Mouse (Mus musculus) bone marrow macrophage, adult 2 months (primary cell): ENCODE results near the gene Ptprf. TPM values are rescaled to one million over a fixed set of nuclear protein-coding genes. Genes with fewer than 3 reads are reported as not detected.

Experiments
- H3K27ac ChIP-seq: 2 replicates; pipeline ENCODE4 v1.5.1; 2012; ENCODE audit warnings: low read depth, low read length; ENCODE audit not compliant: insufficient read depth
- H3K4me1 ChIP-seq: 2 replicates; pipeline ENCODE4 v1.6.1; 2012; ENCODE audit warnings: low read length; ENCODE audit not compliant: control insufficient read depth, insufficient read depth
- H3K4me3 ChIP-seq: 2 replicates; pipeline ENCODE4 v1.5.1; 2012; ENCODE audit warnings: mild to moderate bottlenecking, low read length, moderate library complexity; ENCODE audit not compliant: insufficient read depth
- CTCF ChIP-seq: IDR thresholded peaks from 2 replicates; pipeline ENCODE4 v1.5.1; 2012; ENCODE audit warnings: low read depth, mild to moderate bottlenecking, low read length, moderate library complexity
- POLR2A ChIP-seq: IDR thresholded peaks from 2 replicates; pipeline ENCODE4 v1.6.1; 2012; ENCODE audit warnings: mild to moderate bottlenecking, low read depth, low read length, borderline replicate concordance
- polyA plus RNA-seq: library from polyadenylated mRNA; stranded (reverse); fragments of >200 nt; gene quantifications from 2 replicates; pipeline ENCODE4 v1.2.4, GENCODE M21; 2012; ENCODE audit not compliant: missing spikeins, insufficient read depth, insufficient read length

Gene Ptprf
- polyA plus RNA-seq, 1 experiment = 0.25 TPM

DNA sequence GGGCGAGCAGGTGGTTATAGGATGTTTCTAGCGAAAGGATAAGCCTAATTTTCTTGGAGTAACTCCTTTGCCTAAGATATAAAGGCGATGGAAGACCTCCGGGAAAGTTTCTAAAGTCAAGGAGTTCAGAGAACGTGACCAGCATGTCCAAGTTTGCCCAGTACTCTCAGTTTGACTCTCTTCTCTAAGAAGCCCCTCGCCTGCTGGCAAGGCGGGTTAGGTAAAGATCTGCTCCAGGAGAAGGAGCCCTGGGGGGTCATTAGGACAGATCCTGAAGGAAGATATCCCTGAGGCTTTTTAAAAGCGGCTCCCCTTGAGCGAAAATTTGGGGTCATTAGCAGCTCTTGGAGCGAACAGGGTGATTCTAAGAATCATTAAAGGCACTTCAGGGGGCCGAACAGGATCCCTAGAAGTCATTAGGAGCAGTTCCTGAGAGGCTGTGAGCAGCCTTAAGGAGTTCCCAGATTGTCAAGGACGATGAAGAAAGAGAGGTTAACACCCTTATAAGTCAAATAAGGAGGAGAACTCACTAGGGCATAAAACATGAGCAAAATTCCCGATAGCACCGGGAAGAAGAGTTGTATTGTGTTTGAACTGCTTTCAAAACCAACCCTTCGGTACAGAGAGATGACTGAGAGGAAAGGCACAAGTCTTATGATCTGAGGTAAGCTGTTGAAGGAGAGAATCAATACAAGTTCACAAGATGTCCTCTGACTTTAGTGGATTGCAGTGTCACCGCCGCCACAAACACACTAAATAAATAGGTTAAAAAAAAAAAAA is 110.7 kb downstream of the Ptprf start:
- Histone ChIP-seq H3K27ac (peak overlapping the region; percentile 58), H3K4me3 (peak overlapping the region; percentile 60), H3K4me1 (peaks cover 11% of the 10 kb centered on the region)
- no peak for TF ChIP-seq CTCF
- no peak for TF ChIP-seq POLR2A

- Histone ChIP-seq H3K4me1 (peaks cover 11% of the 10 kb centered on the region), H3K27ac (peak within 1 kb of the TSS; percentile 94), H3K4me3 (peak within 1 kb of the TSS; percentile 77)
- TF ChIP-seq POLR2A = no peak
- TF ChIP-seq CTCF = no peak
Observed at GRCm38 (mm10) chr4:118179467-118180300, 111.5 kb downstream of the Ptprf start, which contains the start of gene Kdm4a. Gene Kdm4a (minus strand): TSS chr4:118180043.

DNA sequence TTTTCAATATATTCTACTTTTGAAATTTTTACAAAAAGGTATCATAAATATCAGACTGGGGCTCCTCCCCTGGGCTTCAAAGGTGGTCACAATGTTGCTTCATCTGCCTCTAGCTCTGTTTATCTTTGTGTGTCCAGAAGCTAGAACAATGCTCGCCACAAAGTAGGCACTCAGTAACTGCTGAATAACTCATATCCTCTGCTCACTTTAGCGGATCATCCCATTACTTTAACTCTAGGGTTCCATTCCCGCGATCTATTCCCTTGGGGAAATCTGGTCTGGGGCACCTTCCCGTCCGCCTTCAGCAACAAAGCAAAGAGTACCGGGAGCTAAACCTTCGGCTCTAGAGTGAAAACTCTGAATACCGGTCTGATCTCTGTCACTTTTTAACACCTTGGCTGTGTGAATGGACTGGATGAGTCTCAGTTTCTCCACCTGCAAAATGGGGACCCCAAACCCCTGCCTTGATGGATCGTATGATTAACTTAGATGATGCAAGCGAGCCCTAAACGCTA is 112.2 kb downstream of the Ptprf start:
- H3K4me1 ChIP-seq = peaks cover 11% of the 10 kb centered on the region
- H3K4me3 ChIP-seq = peak overlapping the region; percentile 77
- TF ChIP-seq CTCF (no peak), POLR2A (no peak)
- H3K27ac ChIP-seq = peak overlapping the region; percentile 16

- Histone ChIP-seq H3K4me1 (peaks cover 3% of the 10 kb centered on the region; the same call in 1 of the 2 replicates), H3K4me3 (no peak overlapping the region), H3K27ac (no peak overlapping the region)
- TF ChIP-seq CTCF = no peak
- TF ChIP-seq POLR2A = no peak
Observed at GRCm38 (mm10) chr4:118172461-118172860, 118.7 kb downstream of the Ptprf start.

DNA sequence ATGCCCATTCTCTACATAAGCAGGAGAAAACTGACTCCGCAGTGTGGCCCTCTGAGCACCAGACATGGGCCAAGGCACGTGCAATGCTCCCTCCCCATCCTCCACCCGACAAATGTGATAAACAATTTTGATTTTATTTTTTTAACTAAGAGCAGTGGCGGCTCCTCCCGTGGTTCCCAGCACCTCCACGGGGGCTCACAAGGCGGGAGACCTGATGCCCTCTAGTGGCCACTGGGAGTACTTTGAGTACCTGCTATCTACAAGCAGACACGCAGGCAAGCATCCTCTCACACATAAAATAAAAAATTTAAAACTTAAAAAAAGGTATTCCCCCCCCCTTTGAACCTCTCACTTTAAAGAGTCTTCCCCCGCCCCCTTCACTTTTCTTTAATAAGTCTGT is 120.2 kb downstream of the Ptprf start:
- Histone ChIP-seq H3K27ac (no peak overlapping the region), H3K4me1 (no peaks in the 10 kb centered on the region), H3K4me3 (no peak overlapping the region)
- TF ChIP-seq CTCF = peak; percentile 50; the same call in 1 of the 2 replicates
- TF ChIP-seq POLR2A = no peak

- Histone ChIP-seq H3K4me1 (no peaks in the 10 kb centered on the region), H3K27ac (no peak overlapping the region), H3K4me3 (no peak overlapping the region)
- TF ChIP-seq CTCF (no peak), POLR2A (no peak)
Observed at GRCm38 (mm10) chr4:118162123-118162522, 129.1 kb downstream of the Ptprf start.

Other genes starting within 250 kb of the Ptprf start
- 15.1 and 18.6 TPM in 2 replicates for gene St3gal3, start 156.5 kb downstream of the Ptprf start, polyA plus RNA-seq
- 26.0 and 30.9 TPM in 2 replicates for gene Kdm4a, start 111.4 kb downstream of the Ptprf start, polyA plus RNA-seq
- gene Szt2, start 117.9 kb upstream of the Ptprf start, polyA plus RNA-seq = 14.1 and 15.9 TPM in 2 replicates
- gene Med8, start 117.9 kb upstream of the Ptprf start, polyA plus RNA-seq = 57.3 and 61.5 TPM in 2 replicates
- 101 and 117 TPM in 2 replicates for gene Elovl1, start 136.7 kb upstream of the Ptprf start, polyA plus RNA-seq
- 24.9 and 25.5 TPM in 2 replicates for gene Cdc20, start 145.9 kb upstream of the Ptprf start, polyA plus RNA-seq
- not detected in 2 replicates for gene Mpl, start 166.1 kb upstream of the Ptprf start, polyA plus RNA-seq
- gene Tie1, start 198.7 kb upstream of the Ptprf start, polyA plus RNA-seq = not detected in 2 replicates
- gene 2610528J11Rik, start 235.6 kb upstream of the Ptprf start, polyA plus RNA-seq = not detected in 2 replicates